In genomic region chr15:25909783-25910494, GRCm38 (mm10) we compare ENCODE assay signal across 12 mouse cellular contexts.
A peak's percentile ranks its signal among the peaks of the same experiment; 100 is the strongest.
DNase-seq lines count a peak whose midpoint lies in the region; ATAC-seq and TF ChIP-seq lines count a peak whose summit lies in the region.
"Had no signal": no experiment of that assay in that cellular context is flagged by ENCODE, and none has a peak within 500 bp of the region (broad histone marks: within the 10 kb centered on the region; RNA-seq: fewer than 3 reads in every experiment).

No protein-coding gene starts in this region.

- peak; percentile 45 for DNase-seq in heart, postnatal 0 days (ENCODE audit: low spot score)
- no peak for DNase-seq in heart, postnatal 14 days
- DNase-seq in T-cell, adult 2 months (ENCODE audit: low spot score), result peak; percentile 26
- peak; percentile 68 for DNase-seq in midbrain, postnatal 0 days (ENCODE audit: low spot score)
- DNase-seq in adrenal gland, adult 2 months, result no peak
- no peak for DNase-seq in kidney, postnatal 14 days
- no peak for DNase-seq in frontal cortex, postnatal 25 days (ENCODE audit: low spot score in 2 of 2)
- DNase-seq: cerebellum, adult 11 months had no signal

- H3K4me3 ChIP-seq in heart, postnatal 0 days (ENCODE audit: low read depth, low read length), result no peak overlapping the region
- no peak overlapping the region for H3K4me3 ChIP-seq in midbrain, postnatal 0 days (ENCODE audit: low read depth, low read length)
- H3K4me3 ChIP-seq: hindbrain, embryonic 15.5 days; myocyte had no signal

- no peaks in the 10 kb centered on the region for H3K27me3 ChIP-seq in heart, postnatal 0 days (ENCODE audit: control insufficient read depth, insufficient read depth, low read length)
- H3K27me3 ChIP-seq in midbrain, postnatal 0 days (ENCODE audit: insufficient read depth, low read length), result no peaks in the 10 kb centered on the region
- H3K27me3 ChIP-seq: hindbrain, embryonic 15.5 days had no signal

- no peak overlapping the region for H3K4me2 ChIP-seq in heart, postnatal 0 days (ENCODE audit: low read depth, low read length)
- H3K4me2 ChIP-seq in midbrain, postnatal 0 days (ENCODE audit: low read depth, low read length, poor library complexity, severe bottlenecking), result no peak overlapping the region
- H3K4me2 ChIP-seq: hindbrain, embryonic 15.5 days had no signal

- intact Hi-C loops in heart, postnatal 14 days (cut with DNase I), result no loop called here

- no peak overlapping the region for H3K9ac ChIP-seq in heart, postnatal 0 days (replicated peaks; ENCODE audit: low read depth, low read length)
- no peak overlapping the region for H3K9ac ChIP-seq in midbrain, postnatal 0 days (replicated peaks; ENCODE audit: low read length, poor library complexity, severe bottlenecking)
- H3K9ac ChIP-seq: hindbrain, embryonic 15.5 days had no signal

- H3K27ac ChIP-seq in heart, postnatal 0 days (ENCODE audit: low read depth), result peak overlapping the region; percentile 58
- H3K27ac ChIP-seq in midbrain, postnatal 0 days (ENCODE audit: low read depth, low read length), result peak overlapping the region; percentile 34
- H3K27ac ChIP-seq: hindbrain, embryonic 15.5 days had no signal

- TF ChIP-seq CTCF in heart, postnatal 0 days (IDR thresholded peaks at IDR 0.05; ENCODE audit: low read depth), result no peak
- TF ChIP-seq CTCF in midbrain, postnatal 0 days (IDR thresholded peaks at IDR 0.05), result no peak

- H3K4me1 ChIP-seq in heart, postnatal 0 days (ENCODE audit: control insufficient read depth, insufficient read depth), result peaks cover 20% of the 10 kb centered on the region
- peaks cover 4% of the 10 kb centered on the region; the same call in 1 of the 2 replicates for H3K4me1 ChIP-seq in midbrain, postnatal 0 days (ENCODE audit: insufficient read depth, low read length)

- TF ChIP-seq EP300 in heart, postnatal 0 days (IDR thresholded peaks at IDR 0.05; ENCODE audit: low read depth), result no peak

- 55% methylated on average over 11 of the region's 11 CpGs for WGBS in heart, postnatal 0 days
- WGBS in midbrain, postnatal 0 days, result 29% methylated on average over 11 of the region's 11 CpGs

- no peak for ATAC-seq in heart, postnatal 0 days (ENCODE audit: insufficient read depth, low read depth)
- peak; percentile 76 for ATAC-seq in hematopoietic stem cell, adult 5-6 weeks (replicated peaks in 1 of 2; ENCODE audit: insufficient read depth in 1 of 2, low FRiP score in 2 of 2, low TSS enrichment in 1 of 2, low read depth in 1 of 2, poor library complexity in 2 of 2, severe bottlenecking in 2 of 2)
- ATAC-seq in midbrain, postnatal 0 days (ENCODE audit: low FRiP score), result peak; percentile 88

- no peaks in the 10 kb centered on the region for H3K9me3 ChIP-seq in heart, postnatal 0 days (replicated peaks; ENCODE audit: control insufficient read depth, low read length)
- H3K9me3 ChIP-seq in midbrain, postnatal 0 days (ENCODE audit: low read length), result no peaks in the 10 kb centered on the region
- H3K9me3 ChIP-seq: hindbrain, embryonic 15.5 days had no signal

- H3K36me3 ChIP-seq in heart, postnatal 0 days (replicated peaks; ENCODE audit: control insufficient read depth, insufficient read depth, low read length), result no peaks in the 10 kb centered on the region
- no peaks in the 10 kb centered on the region for H3K36me3 ChIP-seq in midbrain, postnatal 0 days (ENCODE audit: insufficient read depth, low read length)
- H3K36me3 ChIP-seq: G1E; hindbrain, embryonic 15.5 days had no signal

Comparison
In these comparisons a context has a peak if more than half of its experiments do, and no peak if none do; other contexts are left out.
1. DNase-seq: peak in heart, postnatal 0 days (single experiment), T-cell, adult 2 months (single experiment) and midbrain, postnatal 0 days (single experiment); none in heart, postnatal 14 days (0 of 2), adrenal gland, adult 2 months (single experiment), kidney, postnatal 14 days (single experiment) and frontal cortex, postnatal 25 days (0 of 2).